Mouse (Mus musculus): ENCODE measurements around the gene Elavl1.

DNA sequence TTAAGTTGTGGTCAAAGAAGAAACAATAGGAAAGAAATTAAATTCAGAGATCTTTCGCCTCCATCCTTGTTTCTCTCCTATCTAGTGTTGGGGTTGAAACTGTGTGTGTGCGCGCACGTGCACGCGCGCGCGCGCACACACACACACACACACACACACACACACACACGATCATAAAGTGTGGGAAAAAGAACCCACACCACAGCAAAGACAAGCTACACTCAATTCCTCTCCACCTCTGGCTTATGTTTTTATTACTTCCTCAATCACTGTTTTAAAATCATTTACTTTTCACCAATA, 5.7 kb downstream of the Elavl1 start:
- TF ChIP-seq CTCF (IDR thresholded peaks at IDR 0.05; ENCODE audit: borderline replicate concordance, insufficient read depth, low read length) (no peak), POLR2A (IDR thresholded peaks at IDR 0.05; ENCODE audit: low read depth, low read length) (no peak)

Measured in embryonic fibroblast, embryonic 13.5 days (primary cell).